Mouse (Mus musculus) kidney, adult 8-10 months (tissue): ENCODE measurements around the gene Serpinb13.
"Not testable (repeated sequence)": the region's sequence is repeated elsewhere in the genome, so short reads cannot be mapped to it uniquely, and the experiment has no call there.

Experiments used
- DNase-seq, 2 experiments: peaks; one replicate each; pipeline ENCODE4 v3.0.0; 2022

The Serpinb13 gene

GRCm38 (mm10) chr1:106980684-106981083 lies at the start of gene Serpinb13:
Gene Serpinb13 (plus strand): TSS chr1:106980984.
- DNase-seq: no peak

GRCm38 (mm10) chr1:106931954-106932353 lies 48.8 kb upstream of the Serpinb13 start:
- no peak for DNase-seq

- DNase-seq: no peak
Observed at GRCm38 (mm10) chr1:106933658-106934057, 47.1 kb upstream of the Serpinb13 start.

- no peak for DNase-seq
Observed at GRCm38 (mm10) chr1:106934265-106934664, 46.5 kb upstream of the Serpinb13 start, which contains the start of gene Serpinb12. Gene Serpinb12 (plus strand): TSS chr1:106934449.

- no peak for DNase-seq
Observed at GRCm38 (mm10) chr1:106947217-106947616, 33.6 kb upstream of the Serpinb13 start.

GRCm38 (mm10) chr1:106959981-106960380 lies 20.8 kb upstream of the Serpinb13 start:
- no peak for DNase-seq

GRCm38 (mm10) chr1:106961023-106961422 lies 19.8 kb upstream of the Serpinb13 start:
- peak in 1 of 2 experiments; percentile 12 for DNase-seq

- no peak for DNase-seq
Observed at GRCm38 (mm10) chr1:106983092-106983491, 2.3 kb downstream of the Serpinb13 start.

GRCm38 (mm10) chr1:106983865-106984264 lies 3.1 kb downstream of the Serpinb13 start:
- no peak for DNase-seq

GRCm38 (mm10) chr1:107000424-107000823 lies 19.6 kb downstream of the Serpinb13 start:
- DNase-seq: no peak

- DNase-seq: no peak
Observed at GRCm38 (mm10) chr1:107001754-107002153, 21.0 kb downstream of the Serpinb13 start.

- DNase-seq: no peak
Observed at GRCm38 (mm10) chr1:107006316-107006715, 25.5 kb downstream of the Serpinb13 start.

GRCm38 (mm10) chr1:107014530-107014929 lies 33.7 kb downstream of the Serpinb13 start:
- DNase-seq: peak in 1 of 2 experiments; percentile 17

- DNase-seq: no peak
Observed at GRCm38 (mm10) chr1:107015210-107015609, 34.4 kb downstream of the Serpinb13 start.

GRCm38 (mm10) chr1:107025886-107026285 lies 45.1 kb downstream of the Serpinb13 start:
- no peak for DNase-seq

- not testable (repeated sequence) for DNase-seq
Observed at GRCm38 (mm10) chr1:107034236-107034635, 53.5 kb downstream of the Serpinb13 start.
